Mouse (Mus musculus): ENCODE measurements around the gene Abcg3. TPM values are rescaled to one million over a fixed set of nuclear protein-coding genes. Genes with fewer than 3 reads are reported as not detected.
"Not testable (repeated sequence)": the region's sequence is repeated elsewhere in the genome, so short reads cannot be mapped to it uniquely, and the experiment has no call there.

Gene Abcg3
- polyA plus RNA-seq, 1 experiment from 2014 or later = 1.3 TPM

- Histone ChIP-seq H3K4me2 (replicated peaks; ENCODE audit: low read depth, low read length) (no peak overlapping the region), H3K36me3 (ENCODE audit: insufficient read depth, low read length) (no peaks in the 10 kb centered on the region), H3K4me1 (ENCODE audit: insufficient read depth, low read depth, low read length) (no peaks in the 10 kb centered on the region), H3K27ac (ENCODE audit: low read length) (no peak overlapping the region), H3K4me3 (ENCODE audit: low read depth, low read length) (no peak overlapping the region), H3K9ac (replicated peaks; ENCODE audit: low read depth) (no peak overlapping the region), H3K27me3 (replicated peaks; ENCODE audit: insufficient read depth, low read length) (no peaks in the 10 kb centered on the region), H3K9me3 (ENCODE audit: low read length) (no peaks in the 10 kb centered on the region)
- WGBS = 61% methylated on average over 2 of the region's 2 CpGs
- TF ChIP-seq CTCF (IDR thresholded peaks at IDR 0.05) (no peak), EP300 (IDR thresholded peaks at IDR 0.05) (no peak)
- no peak for ATAC-seq
- DNase-seq (ENCODE audit: low spot score) = no peak
Measured at GRCm38 (mm10) chr5:104979040-104979513, 3.4 kb downstream of the Abcg3 start.

DNA sequence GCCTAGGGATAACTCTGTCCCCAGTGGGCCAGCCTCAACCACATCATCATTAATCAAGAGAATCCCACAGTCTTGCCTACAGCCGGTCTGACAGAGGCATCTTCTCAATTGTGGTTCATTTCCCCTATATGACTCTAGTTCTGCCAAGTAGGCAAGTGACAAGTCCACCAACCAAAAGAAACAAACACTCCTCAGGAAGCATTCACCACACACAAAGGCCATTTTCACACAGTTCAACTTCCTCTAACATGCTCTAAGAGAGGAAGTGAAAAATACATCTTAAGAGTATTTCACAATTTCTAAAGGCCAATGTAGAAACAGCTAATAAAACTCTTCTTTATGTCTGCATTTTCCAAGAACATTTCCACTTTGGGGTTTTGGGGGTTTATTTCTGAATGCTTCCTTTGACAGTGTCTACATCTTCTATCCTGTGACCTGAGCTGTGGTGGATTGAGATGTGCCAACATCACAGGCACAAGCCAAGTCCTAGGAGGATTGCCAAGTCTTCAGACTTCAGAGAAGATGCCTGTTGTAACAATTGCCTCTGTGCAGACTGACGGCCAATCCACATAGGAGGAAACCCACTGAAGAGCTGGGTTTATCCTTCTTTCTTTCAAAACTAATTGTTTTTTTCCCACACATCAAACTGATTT, 24.3 kb downstream of the Abcg3 start:
- no peaks in the 10 kb centered on the region for H3K36me3 ChIP-seq (ENCODE audit: insufficient read depth, low read length)
- no peak overlapping the region for H3K4me3 ChIP-seq (ENCODE audit: low read depth, low read length)
- no peaks in the 10 kb centered on the region for H3K27me3 ChIP-seq (replicated peaks; ENCODE audit: insufficient read depth, low read length)
- no peak overlapping the region for H3K4me2 ChIP-seq (replicated peaks; ENCODE audit: low read depth, low read length)
- TF ChIP-seq EP300 (IDR thresholded peaks at IDR 0.05) (no peak), CTCF (IDR thresholded peaks at IDR 0.05) (no peak)
- H3K9ac ChIP-seq (replicated peaks; ENCODE audit: low read depth) = no peak overlapping the region
- ATAC-seq (peak; percentile 40), DNase-seq (ENCODE audit: low spot score) (peak; percentile 50)
- H3K27ac ChIP-seq (ENCODE audit: low read length) = no peak overlapping the region
- H3K4me1 ChIP-seq (ENCODE audit: insufficient read depth, low read depth, low read length) = no peaks in the 10 kb centered on the region
- no peaks in the 10 kb centered on the region for H3K9me3 ChIP-seq (ENCODE audit: low read length)
- WGBS = 60% methylated on average over 2 of the region's 2 CpGs

GRCm38 (mm10) chr5:104955208-104955607, 27.3 kb downstream of the Abcg3 start:
- Histone ChIP-seq H3K4me3 (ENCODE audit: low read depth, low read length) (no peak overlapping the region), H3K9me3 (ENCODE audit: low read length) (no peaks in the 10 kb centered on the region), H3K27me3 (replicated peaks; ENCODE audit: insufficient read depth, low read length) (no peaks in the 10 kb centered on the region), H3K27ac (ENCODE audit: low read length) (no peak overlapping the region), H3K9ac (replicated peaks; ENCODE audit: low read depth) (no peak overlapping the region), H3K4me2 (replicated peaks; ENCODE audit: low read depth, low read length) (no peak overlapping the region), H3K36me3 (ENCODE audit: insufficient read depth, low read length) (no peaks in the 10 kb centered on the region), H3K4me1 (ENCODE audit: insufficient read depth, low read depth, low read length) (no peaks in the 10 kb centered on the region)
- ATAC-seq = no peak
- DNase-seq (ENCODE audit: low spot score) = no peak
- WGBS = 88% methylated on average over 3 of the region's 3 CpGs
- TF ChIP-seq EP300 (IDR thresholded peaks at IDR 0.05) (no peak), CTCF (IDR thresholded peaks at IDR 0.05) (no peak)

- Histone ChIP-seq H3K4me3 (ENCODE audit: low read depth, low read length) (no peak overlapping the region), H3K9me3 (ENCODE audit: low read length) (no peaks in the 10 kb centered on the region), H3K27ac (ENCODE audit: low read length) (no peak overlapping the region), H3K36me3 (ENCODE audit: insufficient read depth, low read length) (no peaks in the 10 kb centered on the region), H3K9ac (replicated peaks; ENCODE audit: low read depth) (no peak overlapping the region), H3K4me2 (replicated peaks; ENCODE audit: low read depth, low read length) (no peak overlapping the region), H3K27me3 (replicated peaks; ENCODE audit: insufficient read depth, low read length) (no peaks in the 10 kb centered on the region), H3K4me1 (ENCODE audit: insufficient read depth, low read depth, low read length) (no peaks in the 10 kb centered on the region)
- 67% methylated on average over 1 of the region's 1 CpGs for WGBS
- ATAC-seq = no peak
- no peak for DNase-seq (ENCODE audit: low spot score)
- TF ChIP-seq CTCF (IDR thresholded peaks at IDR 0.05) (no peak), EP300 (IDR thresholded peaks at IDR 0.05) (no peak)
Measured at GRCm38 (mm10) chr5:104946951-104947350, 35.6 kb downstream of the Abcg3 start.

- no peak for TF ChIP-seq EP300 (IDR thresholded peaks at IDR 0.05)
- Histone ChIP-seq H3K36me3 (ENCODE audit: insufficient read depth, low read length) (no peaks in the 10 kb centered on the region), H3K9me3 (ENCODE audit: low read length) (no peaks in the 10 kb centered on the region), H3K27me3 (replicated peaks; ENCODE audit: insufficient read depth, low read length) (no peaks in the 10 kb centered on the region), H3K9ac (replicated peaks; ENCODE audit: low read depth) (no peak overlapping the region), H3K4me1 (ENCODE audit: insufficient read depth, low read depth, low read length) (no peaks in the 10 kb centered on the region), H3K4me3 (ENCODE audit: low read depth, low read length) (no peak overlapping the region), H3K4me2 (replicated peaks; ENCODE audit: low read depth, low read length) (no peak overlapping the region), H3K27ac (ENCODE audit: low read length) (no peak overlapping the region)
- WGBS = 77% methylated on average over 7 of the region's 7 CpGs
- DNase-seq (ENCODE audit: low spot score) (no peak), ATAC-seq (no peak)
Measured at GRCm38 (mm10) chr5:104934148-104934547, 48.4 kb downstream of the Abcg3 start.

DNA sequence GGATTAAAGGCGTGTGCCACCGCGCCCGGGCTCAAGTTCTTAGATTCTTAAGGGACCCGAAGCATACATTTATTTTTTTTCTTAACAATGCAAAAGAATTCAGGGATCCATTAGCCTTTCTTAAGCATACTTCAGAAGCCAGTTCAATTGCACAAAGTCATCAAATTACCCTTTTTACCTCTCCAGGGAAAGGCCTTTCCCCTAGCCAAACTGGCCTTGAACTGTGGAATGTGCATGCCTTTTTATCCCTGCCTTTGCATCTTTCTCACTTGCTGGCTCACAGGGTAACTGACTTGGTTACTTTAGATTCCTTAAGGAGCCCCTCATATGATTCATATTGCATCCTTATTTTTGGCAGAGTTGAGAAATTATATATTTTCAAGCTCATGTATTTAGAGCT, 76.0 kb downstream of the Abcg3 start:
- not testable (repeated sequence) for H3K36me3 ChIP-seq (ENCODE audit: insufficient read depth, low read length); H3K4me3 ChIP-seq (ENCODE audit: low read depth, low read length); H3K9ac ChIP-seq (replicated peaks; ENCODE audit: low read depth); H3K4me1 ChIP-seq (ENCODE audit: insufficient read depth, low read depth, low read length); H3K4me2 ChIP-seq (replicated peaks; ENCODE audit: low read depth, low read length); H3K27ac ChIP-seq (ENCODE audit: low read length); DNase-seq (ENCODE audit: low spot score); H3K27me3 ChIP-seq (replicated peaks; ENCODE audit: insufficient read depth, low read length); H3K9me3 ChIP-seq (ENCODE audit: low read length); ATAC-seq
- WGBS = 88% methylated on average over 5 of the region's 5 CpGs

Other genes starting within 250 kb of the Abcg3 start
- gene Zfp951, start 122.6 kb downstream of the Abcg3 start, polyA plus RNA-seq (2015; fragmentation: Nextera tagmentation; extraction: Ambion mirVana) = 1.9 and 2.1 TPM in 2 replicates
- 8.7 TPM in 2 replicates for gene Gbp9, start 156.8 kb upstream of the Abcg3 start, polyA plus RNA-seq (2015; fragmentation: Nextera tagmentation; extraction: Ambion mirVana)
- gene Gbp8, start 156.8 kb upstream of the Abcg3 start, polyA plus RNA-seq (2015; fragmentation: Nextera tagmentation; extraction: Ambion mirVana) = 0.70 and 0.78 TPM in 2 replicates
- gene Gbp4, start 156.9 kb upstream of the Abcg3 start, polyA plus RNA-seq (2015; fragmentation: Nextera tagmentation; extraction: Ambion mirVana) = 5.1 and 5.9 TPM in 2 replicates

Data from lung, postnatal 0 days (tissue).